Mouse (Mus musculus) neural tube, embryonic 15.5 days (tissue): ENCODE results near the gene Vwa8. TPM values are rescaled to one million over a fixed set of nuclear protein-coding genes. Genes with fewer than 3 reads are reported as not detected.

Experiments used
- ATAC-seq: fragments of 200-750 bp; cut with Nextera tagmentation; 2 replicates; pipeline ENCODE4 v1.8.0; 2017; ENCODE audit warnings: mild to moderate bottlenecking, moderate TSS enrichment, moderate library complexity; ENCODE audit not compliant: low FRiP score
- H3K27ac ChIP-seq: fragments of 300-500 bp; sonication (generic); replicated peaks from 2 replicates; pipeline ENCODE4 v1.5.1; 2015; ENCODE audit warnings: mild to moderate bottlenecking, inconsistent platforms
- H3K27me3 ChIP-seq: fragments of 300-500 bp; sonication (generic); replicated peaks from 2 replicates; pipeline ENCODE4 v1.6.1; 2015; ENCODE audit warnings: inconsistent platforms
- H3K36me3 ChIP-seq: fragments of 300-500 bp; sonication (generic); 2 replicates; pipeline ENCODE4 v1.6.1; 2015; ENCODE audit warnings: inconsistent platforms
- H3K4me1 ChIP-seq: fragments of 300-500 bp; sonication (generic); 2 replicates; pipeline ENCODE4 v1.6.1; 2015; ENCODE audit warnings: inconsistent platforms
- H3K4me2 ChIP-seq: fragments of 300-500 bp; sonication (generic); 2 replicates; pipeline ENCODE4 v1.6.1; 2015; ENCODE audit warnings: inconsistent platforms, mild to moderate bottlenecking, moderate library complexity
- H3K4me3 ChIP-seq: fragments of 300-500 bp; sonication (generic); replicated peaks from 2 replicates; pipeline ENCODE4 v1.5.1; 2015; ENCODE audit warnings: mild to moderate bottlenecking, inconsistent platforms
- H3K9ac ChIP-seq: fragments of 300-500 bp; sonication (generic); replicated peaks from 2 replicates; pipeline ENCODE4 v1.6.1; 2015; ENCODE audit warnings: mild to moderate bottlenecking, inconsistent platforms
- H3K9me3 ChIP-seq: fragments of 300-500 bp; sonication (generic); replicated peaks from 2 replicates; pipeline ENCODE4 v1.6.1; 2016; ENCODE audit warnings: inconsistent platforms
- WGBS: fragments of 180-500 bp; shearing (Covaris S2); methylation state at CpG from one replicate; pipeline ENCODE4 v1.1.7; 2015; ENCODE audit warnings: mixed read lengths; 5-methylcytosine and 5-hydroxymethylcytosine counted together
- polyA plus RNA-seq: library from polyadenylated mRNA; unstranded; fragments of >200 nt; fragmentation: Nextera tagmentation; extraction: Ambion mirVana; gene quantifications from 2 replicates; pipeline ENCODE4 v1.2.1, GENCODE M21; 2015

The Vwa8 gene
- polyA plus RNA-seq, 1 experiment from 2014 or later = 7.5 TPM

DNA sequence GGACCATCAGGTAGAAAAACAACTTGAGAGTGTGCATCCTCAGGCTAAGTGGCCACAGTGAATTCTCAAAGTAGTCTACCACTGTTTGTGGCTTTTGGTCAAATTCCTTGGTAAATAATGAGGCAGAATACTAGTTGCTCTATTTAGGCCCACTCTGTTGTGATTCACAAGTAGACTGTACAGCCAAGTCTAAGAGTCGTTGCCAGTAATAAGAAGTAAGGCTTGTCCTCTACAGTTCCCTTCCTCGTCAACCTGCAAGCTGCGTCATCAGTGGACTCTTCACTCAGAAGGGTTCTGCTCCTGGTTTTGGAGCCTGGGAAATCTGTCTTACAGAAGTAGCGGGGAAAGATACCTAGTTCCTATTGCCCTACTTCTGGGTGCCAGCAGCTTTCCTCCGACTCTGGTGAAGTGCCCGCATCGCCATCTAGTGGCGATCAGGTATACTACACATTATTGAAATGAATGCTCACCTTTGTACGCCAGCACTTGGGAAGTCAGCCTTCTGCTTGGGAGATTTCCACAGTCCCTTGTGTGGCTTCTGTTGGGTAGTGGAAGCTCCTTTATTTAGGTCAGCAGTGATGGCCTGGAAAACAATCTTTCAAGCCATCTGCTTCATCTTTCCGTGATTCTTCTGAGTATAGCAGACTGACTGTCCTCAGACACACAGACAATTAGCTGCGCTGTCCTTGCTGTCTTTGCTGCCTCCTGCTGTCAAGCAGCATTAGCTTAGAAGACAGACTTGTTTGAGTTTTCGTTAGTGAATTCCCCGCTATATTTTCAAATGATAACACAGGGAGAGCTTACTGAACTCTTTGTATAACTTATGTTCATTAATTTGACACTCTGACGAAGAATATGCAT lies 258.0 kb downstream of the Vwa8 start:
- no peaks in the 10 kb centered on the region for H3K9me3 ChIP-seq
- H3K36me3 ChIP-seq = 0 out of 2 replicates have a peak, but pooled peaks cover 4% of the 10 kb centered on the region
- no peak overlapping the region for H3K27ac ChIP-seq
- H3K4me2 ChIP-seq = peak overlapping the region; percentile 46
- peak; percentile 91 for ATAC-seq
- no peaks in the 10 kb centered on the region for H3K27me3 ChIP-seq
- H3K9ac ChIP-seq = no peak overlapping the region
- no peak overlapping the region for H3K4me3 ChIP-seq
- no peaks in the 10 kb centered on the region; the same call in 1 of the 2 replicates for H3K4me1 ChIP-seq
- 33% methylated on average over 14 of the region's 14 CpGs for WGBS

DNA sequence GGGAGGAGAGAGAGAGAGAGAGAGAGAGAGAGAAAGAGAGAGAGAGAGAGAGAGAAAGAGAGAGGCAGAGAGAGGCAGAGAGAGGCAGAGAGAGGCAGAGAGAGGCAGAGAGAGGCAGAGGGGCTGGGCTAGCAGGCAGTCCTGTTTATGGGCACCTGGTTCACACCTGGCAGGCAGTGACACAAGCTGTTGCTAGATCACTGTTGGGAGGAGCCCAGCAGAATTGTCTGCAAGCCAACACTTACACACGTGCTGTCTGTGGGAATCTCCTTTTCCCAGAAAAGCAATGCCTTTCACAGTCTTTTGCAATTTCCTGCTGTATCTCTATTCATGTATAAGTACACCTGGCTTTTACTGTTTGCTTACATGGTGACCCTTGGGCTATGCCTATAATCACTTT lies 260.5 kb downstream of the Vwa8 start:
- no peak for ATAC-seq
- Histone ChIP-seq H3K4me1 (peaks cover 4% of the 10 kb centered on the region; the same call in 1 of the 2 replicates), H3K27me3 (no peaks in the 10 kb centered on the region), H3K9me3 (no peaks in the 10 kb centered on the region), H3K4me2 (no peak overlapping the region), H3K27ac (no peak overlapping the region), H3K36me3 (no peaks in the 10 kb centered on the region), H3K9ac (no peak overlapping the region), H3K4me3 (no peak overlapping the region)
- 39% methylated on average over 1 of the region's 1 CpGs for WGBS

DNA sequence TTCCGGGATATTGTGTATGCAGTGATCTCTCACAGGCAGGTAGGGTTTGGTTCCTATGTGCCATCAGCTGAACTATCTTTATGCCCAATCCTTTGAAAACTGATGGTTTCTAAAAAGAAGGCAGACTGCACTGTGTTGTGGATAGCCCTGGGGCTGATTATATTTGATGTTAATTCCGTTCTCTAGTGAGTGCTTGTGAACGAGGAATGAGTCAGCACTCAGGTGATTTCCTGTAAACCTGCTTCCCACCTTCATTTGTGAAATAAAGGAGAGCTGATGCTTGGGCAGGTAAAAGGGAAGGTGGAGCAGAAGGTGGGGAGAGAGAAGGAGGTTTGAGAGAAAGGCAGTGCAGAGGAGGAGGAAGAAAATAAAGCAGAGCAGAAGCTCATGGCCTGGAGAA lies 261.2 kb downstream of the Vwa8 start:
- no peaks in the 10 kb centered on the region for H3K27me3 ChIP-seq
- no peak overlapping the region for H3K27ac ChIP-seq
- peaks cover 4% of the 10 kb centered on the region; the same call in 1 of the 2 replicates for H3K4me1 ChIP-seq
- WGBS = 70% methylated on average over 3 of the region's 3 CpGs
- no peaks in the 10 kb centered on the region for H3K9me3 ChIP-seq
- no peak overlapping the region for H3K4me3 ChIP-seq
- no peak for ATAC-seq
- no peaks in the 10 kb centered on the region for H3K36me3 ChIP-seq
- no peak overlapping the region for H3K4me2 ChIP-seq
- H3K9ac ChIP-seq = no peak overlapping the region

DNA sequence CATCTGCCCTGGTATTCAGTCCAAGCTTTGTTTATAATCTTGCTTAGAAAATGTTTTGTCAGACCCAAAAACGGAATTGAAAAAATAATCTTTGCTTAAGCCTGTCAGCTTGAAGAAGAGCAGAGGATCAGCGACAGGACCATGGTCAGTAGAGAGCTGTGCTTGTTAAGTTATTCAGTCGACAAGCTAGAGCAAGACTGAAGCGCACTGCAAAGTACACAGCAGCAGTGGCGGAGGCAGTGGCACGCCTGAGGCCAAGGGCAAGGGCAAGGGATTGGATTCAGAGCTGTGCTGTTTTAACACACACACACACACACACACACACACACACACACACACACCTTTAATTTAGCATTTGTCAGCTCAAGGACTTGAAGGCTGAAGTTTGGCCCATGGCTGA lies 263.2 kb downstream of the Vwa8 start:
- no peak overlapping the region for H3K27ac ChIP-seq
- H3K4me1 ChIP-seq = peaks cover 4% of the 10 kb centered on the region; the same call in 1 of the 2 replicates
- no peaks in the 10 kb centered on the region for H3K9me3 ChIP-seq
- no peak overlapping the region for H3K9ac ChIP-seq
- no peak for ATAC-seq
- no peaks in the 10 kb centered on the region for H3K36me3 ChIP-seq
- H3K27me3 ChIP-seq = no peaks in the 10 kb centered on the region
- no peak overlapping the region for H3K4me2 ChIP-seq
- no peak overlapping the region for H3K4me3 ChIP-seq
- WGBS = 83% methylated on average over 6 of the region's 6 CpGs

DNA sequence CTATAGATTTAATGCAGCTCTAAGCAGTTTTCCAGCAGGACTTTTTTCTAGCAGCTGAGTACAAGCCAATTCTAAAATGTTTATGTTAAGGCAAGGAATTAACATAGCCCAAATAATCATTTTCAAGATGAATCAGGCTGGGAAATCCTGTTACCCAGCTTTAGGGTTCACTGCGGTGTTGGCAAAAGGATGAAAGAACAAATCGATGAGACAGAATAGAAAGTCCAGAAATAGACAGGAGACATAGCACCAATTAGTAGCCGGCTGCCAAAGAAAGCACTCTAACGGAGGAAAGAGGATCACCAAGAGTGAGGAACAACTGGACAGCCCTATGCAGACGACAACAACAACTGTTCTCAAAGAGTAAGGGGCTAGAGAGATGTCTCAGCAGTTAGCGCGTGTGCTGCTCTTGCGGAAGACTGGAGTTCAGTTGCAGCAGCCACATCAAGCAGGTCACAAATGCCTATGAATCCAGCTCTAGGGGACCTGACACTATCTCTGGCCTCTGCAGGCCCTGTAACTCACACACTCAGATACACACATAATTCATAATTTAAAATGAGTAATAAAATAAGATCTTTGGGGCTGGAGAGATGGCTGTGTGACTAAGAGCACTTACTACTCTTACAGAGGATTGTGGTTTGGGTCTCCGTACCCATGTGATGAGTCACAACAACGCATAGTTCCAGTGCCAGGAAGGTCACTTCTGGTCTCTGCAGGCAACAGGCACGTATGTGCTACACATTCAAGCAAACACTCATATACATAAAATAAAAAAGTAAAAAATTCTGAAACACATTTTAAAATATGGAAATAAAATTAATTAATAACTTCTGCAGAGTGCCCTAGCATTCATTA lies 265.9 kb downstream of the Vwa8 start:
- no peaks in the 10 kb centered on the region for H3K27me3 ChIP-seq
- no peaks in the 10 kb centered on the region for H3K36me3 ChIP-seq
- no peaks in the 10 kb centered on the region for H3K9me3 ChIP-seq
- ATAC-seq = no peak
- H3K4me2 ChIP-seq = no peak overlapping the region
- 0 out of 2 replicates have a peak, but pooled peaks cover 4% of the 10 kb centered on the region for H3K4me1 ChIP-seq
- no peak overlapping the region for H3K9ac ChIP-seq
- no peak overlapping the region for H3K4me3 ChIP-seq
- WGBS = 89% methylated on average over 11 of the region's 11 CpGs
- no peak overlapping the region for H3K27ac ChIP-seq

DNA sequence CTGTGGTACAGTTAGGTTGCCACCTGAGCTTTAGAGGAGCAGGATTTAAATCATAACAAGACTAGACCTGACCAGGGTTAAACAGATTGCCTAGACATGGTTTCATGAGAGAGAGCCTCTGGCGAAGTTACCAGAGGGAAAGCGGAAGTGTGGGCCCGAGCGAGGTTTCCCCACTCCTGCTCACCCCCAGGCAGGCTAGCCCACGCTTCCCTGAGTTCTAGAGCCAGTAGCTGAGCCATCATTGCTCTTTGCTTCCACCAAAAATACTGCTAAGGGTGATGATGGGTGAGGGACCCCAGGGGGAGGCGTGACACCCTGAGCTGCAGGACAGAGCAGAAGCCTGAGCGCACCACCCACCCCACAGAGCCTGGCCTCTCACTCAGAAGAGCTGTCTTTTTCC lies 269.6 kb downstream of the Vwa8 start:
- no peak for ATAC-seq
- no peaks in the 10 kb centered on the region for H3K36me3 ChIP-seq
- H3K4me3 ChIP-seq = no peak overlapping the region
- 0 out of 2 replicates have a peak, but pooled peaks cover 4% of the 10 kb centered on the region for H3K4me1 ChIP-seq
- H3K9me3 ChIP-seq = no peaks in the 10 kb centered on the region
- H3K4me2 ChIP-seq = no peak overlapping the region
- no peak overlapping the region for H3K27ac ChIP-seq
- no peaks in the 10 kb centered on the region for H3K27me3 ChIP-seq
- no peak overlapping the region for H3K9ac ChIP-seq
- 97% methylated on average over 7 of the region's 7 CpGs for WGBS

DNA sequence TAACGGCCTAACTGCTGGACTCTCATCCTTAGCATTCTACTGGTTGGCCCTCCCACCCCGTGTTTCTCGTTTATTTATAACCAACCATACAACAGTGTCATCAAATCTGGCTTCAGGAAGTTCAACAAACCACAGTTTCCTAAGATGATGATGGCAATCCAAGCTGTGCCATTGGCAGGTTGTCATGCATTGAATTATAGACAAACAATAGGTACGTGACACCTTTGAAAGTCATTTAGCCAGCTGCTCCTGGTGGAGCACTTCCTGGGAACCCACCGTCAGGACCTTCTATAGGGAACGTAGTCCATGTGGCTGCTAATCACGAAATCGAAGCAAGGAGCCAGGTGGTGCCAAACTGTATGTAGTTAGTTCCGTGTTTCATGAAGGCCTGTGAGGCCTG lies 270.5 kb downstream of the Vwa8 start:
- H3K36me3 ChIP-seq = no peaks in the 10 kb centered on the region
- no peak for ATAC-seq
- no peak overlapping the region for H3K4me2 ChIP-seq
- WGBS = 86% methylated on average over 9 of the region's 9 CpGs
- H3K9ac ChIP-seq = no peak overlapping the region
- no peak overlapping the region for H3K4me3 ChIP-seq
- H3K27ac ChIP-seq = no peak overlapping the region
- H3K27me3 ChIP-seq = no peaks in the 10 kb centered on the region
- H3K9me3 ChIP-seq = no peaks in the 10 kb centered on the region
- H3K4me1 ChIP-seq = no peaks in the 10 kb centered on the region

DNA sequence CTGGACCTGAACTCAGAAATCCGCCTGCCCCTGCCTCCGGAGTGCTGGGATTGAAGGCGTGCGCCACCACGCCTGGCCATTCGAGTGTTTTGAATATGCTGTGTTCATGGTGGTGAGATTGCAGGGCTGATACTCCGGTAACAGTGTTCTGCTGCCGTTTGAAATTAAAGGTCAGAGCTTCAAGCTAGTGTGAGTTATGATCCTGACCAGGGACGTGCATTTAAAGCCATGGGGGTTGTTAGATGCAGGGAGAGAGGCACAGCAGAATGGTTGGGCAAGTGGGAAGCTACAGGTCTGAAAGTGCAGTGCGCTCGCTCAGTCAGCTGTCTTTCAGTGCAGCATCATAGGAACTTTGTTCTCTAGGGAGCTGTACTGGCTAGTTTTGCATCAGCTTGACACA lies 271.8 kb downstream of the Vwa8 start:
- no peak overlapping the region for H3K4me3 ChIP-seq
- H3K27ac ChIP-seq = no peak overlapping the region
- H3K4me1 ChIP-seq = no peaks in the 10 kb centered on the region
- ATAC-seq = no peak
- WGBS = 84% methylated on average over 11 of the region's 11 CpGs
- H3K4me2 ChIP-seq = no peak overlapping the region
- no peaks in the 10 kb centered on the region for H3K27me3 ChIP-seq
- no peak overlapping the region for H3K9ac ChIP-seq
- no peaks in the 10 kb centered on the region for H3K9me3 ChIP-seq
- no peaks in the 10 kb centered on the region for H3K36me3 ChIP-seq

- no peaks in the 10 kb centered on the region for H3K36me3 ChIP-seq
- H3K27ac ChIP-seq = no peak overlapping the region
- H3K4me2 ChIP-seq = no peak overlapping the region
- 93% methylated on average over 8 of the region's 8 CpGs for WGBS
- H3K4me1 ChIP-seq = no peaks in the 10 kb centered on the region
- H3K9me3 ChIP-seq = no peaks in the 10 kb centered on the region
- no peak for ATAC-seq
- H3K4me3 ChIP-seq = no peak overlapping the region
- no peak overlapping the region for H3K9ac ChIP-seq
- H3K27me3 ChIP-seq = no peaks in the 10 kb centered on the region
These were observed 274.6 kb downstream of the Vwa8 start for GRCm38 (mm10) chr14:79123466-79123865.

GRCm38 (mm10) chr14:79124643-79125042 lies 275.8 kb downstream of the Vwa8 start:
- Histone ChIP-seq H3K9ac (no peak overlapping the region), H3K27ac (no peak overlapping the region), H3K36me3 (no peaks in the 10 kb centered on the region), H3K4me3 (no peak overlapping the region), H3K9me3 (no peaks in the 10 kb centered on the region), H3K4me1 (no peaks in the 10 kb centered on the region), H3K27me3 (no peaks in the 10 kb centered on the region), H3K4me2 (no peak overlapping the region)
- ATAC-seq = peak; percentile 50; the same call in 1 of the 2 replicates
- WGBS = 41% methylated on average over 5 of the region's 5 CpGs

GRCm38 (mm10) chr14:79126176-79126575 lies 277.3 kb downstream of the Vwa8 start:
- H3K27me3 ChIP-seq = no peaks in the 10 kb centered on the region
- H3K4me3 ChIP-seq = no peak overlapping the region
- H3K4me2 ChIP-seq = no peak overlapping the region
- no peak overlapping the region for H3K27ac ChIP-seq
- no peak overlapping the region for H3K9ac ChIP-seq
- H3K36me3 ChIP-seq = no peaks in the 10 kb centered on the region
- 87% methylated on average over 5 of the region's 5 CpGs for WGBS
- no peaks in the 10 kb centered on the region for H3K9me3 ChIP-seq
- ATAC-seq = no peak
- no peaks in the 10 kb centered on the region for H3K4me1 ChIP-seq
